13 mouse cellular contexts compared by ENCODE assay signal in the genomic region with DNA sequence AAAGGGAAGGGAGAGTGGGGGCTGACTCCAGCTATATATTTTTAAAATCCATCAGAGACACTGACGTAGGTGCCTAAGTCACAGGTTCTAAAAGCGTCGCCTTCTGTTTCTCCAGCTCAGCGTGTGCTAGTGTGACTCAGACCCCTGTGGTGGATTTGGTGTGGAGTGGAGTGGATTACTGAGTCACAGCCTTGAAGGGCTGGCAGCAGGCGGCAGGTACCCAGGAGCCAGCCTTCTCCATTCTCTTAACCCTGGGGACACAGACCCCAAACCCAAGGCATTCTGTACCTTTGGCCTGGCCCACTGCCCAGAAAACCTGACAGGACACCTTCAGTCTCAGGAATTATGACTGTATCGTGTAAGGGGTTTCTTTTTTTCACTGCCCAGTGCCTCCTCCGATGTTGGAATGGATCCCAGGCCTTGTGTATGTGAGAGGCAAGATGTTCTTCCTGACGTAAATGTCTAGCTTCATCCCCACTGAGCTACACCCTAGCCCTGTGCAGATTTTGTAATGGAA. TPM values are rescaled to one million over a fixed set of nuclear protein-coding genes. Genes with fewer than 3 reads are reported as not detected.
DNase-seq lines count a peak whose midpoint lies in the region; ATAC-seq and TF ChIP-seq lines count a peak whose summit lies in the region.
"Had no signal": no experiment of that assay in that cellular context is flagged by ENCODE, and none has a peak within 500 bp of the region (broad histone marks: within the 10 kb centered on the region; RNA-seq: fewer than 3 reads in every experiment).

No protein-coding gene starts in this region.

- 74% methylated on average over 8 of the region's 8 CpGs for WGBS in lung, postnatal 0 days
- 94% methylated on average over 8 of the region's 8 CpGs for WGBS in hindbrain, embryonic 10.5 days

- H3K9ac ChIP-seq in lung, postnatal 0 days (replicated peaks; ENCODE audit: low read depth) = no peak overlapping the region
- H3K9ac ChIP-seq: intestine, embryonic 15.5 days; liver, embryonic 14.5 days had no signal

- H3K4me2 ChIP-seq in lung, postnatal 0 days (replicated peaks; ENCODE audit: low read depth, low read length) = no peak overlapping the region
- H3K4me2 ChIP-seq: intestine, embryonic 15.5 days had no signal

- no peaks in the 10 kb centered on the region for H3K9me3 ChIP-seq in lung, postnatal 0 days (ENCODE audit: low read length)
- H3K9me3 ChIP-seq in hindbrain, embryonic 10.5 days = no peaks in the 10 kb centered on the region
- H3K9me3 ChIP-seq: intestine, embryonic 15.5 days had no signal

- no peak for TF ChIP-seq EP300 in lung, postnatal 0 days (IDR thresholded peaks at IDR 0.05)

- no peak for TF ChIP-seq CTCF in lung, postnatal 0 days (IDR thresholded peaks at IDR 0.05)

- H3K27me3 ChIP-seq in lung, postnatal 0 days (replicated peaks; ENCODE audit: insufficient read depth, low read length) = no peaks in the 10 kb centered on the region
- no peaks in the 10 kb centered on the region for H3K27me3 ChIP-seq in hindbrain, embryonic 10.5 days (ENCODE audit: insufficient read depth, poor library complexity, severe bottlenecking)
- H3K27me3 ChIP-seq: intestine, embryonic 15.5 days had no signal

- H3K4me3 ChIP-seq in lung, postnatal 0 days (ENCODE audit: low read depth, low read length) = no peak overlapping the region
- H3K4me3 ChIP-seq in hindbrain, embryonic 10.5 days = no peak overlapping the region
- H3K4me3 ChIP-seq: erythroblast, embryonic 14.5 days; intestine, embryonic 15.5 days had no signal

- no peak overlapping the region for H3K27ac ChIP-seq in lung, postnatal 0 days (ENCODE audit: low read length)
- no peak overlapping the region for H3K27ac ChIP-seq in hindbrain, embryonic 10.5 days
- H3K27ac ChIP-seq: intestine, embryonic 15.5 days; liver, embryonic 14.5 days had no signal

- ATAC-seq in lung, postnatal 0 days = peak; percentile 52
- ATAC-seq: intestine, embryonic 15.5 days had no signal

- peaks cover 3% of the 10 kb centered on the region; the same call in 1 of the 2 replicates for H3K36me3 ChIP-seq in lung, postnatal 0 days (ENCODE audit: insufficient read depth, low read length)
- peaks cover 100% of the 10 kb centered on the region for H3K36me3 ChIP-seq in hindbrain, embryonic 10.5 days

- no peaks in the 10 kb centered on the region for H3K4me1 ChIP-seq in lung, postnatal 0 days (ENCODE audit: insufficient read depth, low read depth, low read length)
- no peaks in the 10 kb centered on the region for H3K4me1 ChIP-seq in hindbrain, embryonic 10.5 days (replicated peaks)

- no peak for DNase-seq in lung, postnatal 0 days (ENCODE audit: low spot score)
- no peak for DNase-seq in lung, postnatal 10 days
- DNase-seq in cerebellum, adult 9-11 months = peak; percentile 60
- DNase-seq in frontal cortex, postnatal 14 days (ENCODE audit: low spot score in 2 of 2) = peak; percentile 42 to 64
- DNase-seq in right cerebral cortex, postnatal 14 days = peak; percentile 50
- DNase-seq in lung, postnatal 25 days (ENCODE audit: low spot score) = no peak
- no peak for DNase-seq in kidney, postnatal 4 days
- DNase-seq in hindbrain, embryonic 10.5 days (ENCODE audit: low spot score) = no peak
- DNase-seq: gastrocnemius, postnatal 10 days; heart, postnatal 10 days had no signal

RNA-seq across cellular contexts. Expression of gene Atp6v0e, which starts 31.2 kb away (rescaled TPM):
- polyA plus RNA-seq in lung, postnatal 0 days (2015; fragmentation: Nextera tagmentation; extraction: Ambion mirVana) = 330 and 382 TPM in 2 replicates
- 140 and 149 TPM in 2 replicates for polyA plus RNA-seq in hindbrain, embryonic 10.5 days (2016; fragmentation: Nextera tagmentation; extraction: Ambion mirVana)

Comparison
In these comparisons a context has a peak if more than half of its experiments do, and no peak if none do; other contexts are left out.
1. DNase-seq: peak in cerebellum, adult 9-11 months (single experiment), frontal cortex, postnatal 14 days (2 of 2) and right cerebral cortex, postnatal 14 days (single experiment); none in lung, postnatal 0 days (single experiment), lung, postnatal 10 days (single experiment), lung, postnatal 25 days (single experiment), kidney, postnatal 4 days (0 of 2) and hindbrain, embryonic 10.5 days (single experiment).